Mouse (Mus musculus): ENCODE results near the gene Ubr3. TPM values are rescaled to one million over a fixed set of nuclear protein-coding genes. Genes with fewer than 3 reads are reported as not detected.
"Not testable (repeated sequence)": the region's sequence is repeated elsewhere in the genome, so short reads cannot be mapped to it uniquely, and the experiment has no call there.

Gene Ubr3
- polyA plus RNA-seq, 1 experiment, result 8.0 TPM

GRCm38 (mm10) chr2:69893145-69893544 lies 3.9 kb upstream of the Ubr3 start:
- Histone ChIP-seq H3K4me3 (ENCODE audit: low read depth, low read length) (no peak overlapping the region), H3K27me3 (ENCODE audit: control insufficient read depth, insufficient read depth, low read length) (no peaks in the 10 kb centered on the region), H3K36me3 (ENCODE audit: control insufficient read depth, insufficient read depth, low read length) (no peaks in the 10 kb centered on the region), H3K4me1 (ENCODE audit: control insufficient read depth, insufficient read depth, insufficient read length, low read length) (no peaks in the 10 kb centered on the region), H3K27ac (ENCODE audit: insufficient read depth, low read depth, low read length) (no peak overlapping the region)
- TF ChIP-seq POLR2A (IDR thresholded peaks at IDR 0.05; ENCODE audit: low read depth, low read length), result no peak
- 89% methylated on average over 1 of the region's 1 CpGs for WGBS

- H3K4me1 ChIP-seq (ENCODE audit: control insufficient read depth, insufficient read depth, insufficient read length, low read length), result peaks cover 1% of the 10 kb centered on the region; the same call in 1 of the 2 replicates
- H3K27ac ChIP-seq (ENCODE audit: insufficient read depth, low read depth, low read length), result no peak overlapping the region
- no peaks in the 10 kb centered on the region for H3K27me3 ChIP-seq (ENCODE audit: control insufficient read depth, insufficient read depth, low read length)
- no peaks in the 10 kb centered on the region for H3K36me3 ChIP-seq (ENCODE audit: control insufficient read depth, insufficient read depth, low read length)
- 75% methylated on average over 5 of the region's 5 CpGs for WGBS
- TF ChIP-seq CTCF (IDR thresholded peaks at IDR 0.05; ENCODE audit: extremely low read depth, insufficient read length, insufficient replicate concordance, low read depth, low read length) (no peak), POLR2A (IDR thresholded peaks at IDR 0.05; ENCODE audit: low read depth, low read length) (no peak)
- no peak overlapping the region for H3K4me3 ChIP-seq (ENCODE audit: low read depth, low read length)
Observed at GRCm38 (mm10) chr2:69893891-69894290, 3.2 kb upstream of the Ubr3 start.

GRCm38 (mm10) chr2:69895502-69896223 lies 1.4 kb upstream of the Ubr3 start:
- TF ChIP-seq POLR2A (IDR thresholded peaks at IDR 0.05; ENCODE audit: low read depth, low read length) (no peak), CTCF (IDR thresholded peaks at IDR 0.05; ENCODE audit: extremely low read depth, insufficient read length, insufficient replicate concordance, low read depth, low read length) (peak; percentile 58; the same call in 1 of the 2 replicates)
- Histone ChIP-seq H3K4me1 (ENCODE audit: control insufficient read depth, insufficient read depth, insufficient read length, low read length) (peaks cover 2% of the 10 kb centered on the region; the same call in 1 of the 2 replicates), H3K27me3 (ENCODE audit: control insufficient read depth, insufficient read depth, low read length) (no peaks in the 10 kb centered on the region), H3K27ac (ENCODE audit: insufficient read depth, low read depth, low read length) (no peak overlapping the region), H3K36me3 (ENCODE audit: control insufficient read depth, insufficient read depth, low read length) (peaks cover 2% of the 10 kb centered on the region; the same call in 1 of the 2 replicates), H3K4me3 (ENCODE audit: low read depth, low read length) (no peak overlapping the region)
- 63% methylated on average over 14 of the region's 14 CpGs for WGBS

DNA sequence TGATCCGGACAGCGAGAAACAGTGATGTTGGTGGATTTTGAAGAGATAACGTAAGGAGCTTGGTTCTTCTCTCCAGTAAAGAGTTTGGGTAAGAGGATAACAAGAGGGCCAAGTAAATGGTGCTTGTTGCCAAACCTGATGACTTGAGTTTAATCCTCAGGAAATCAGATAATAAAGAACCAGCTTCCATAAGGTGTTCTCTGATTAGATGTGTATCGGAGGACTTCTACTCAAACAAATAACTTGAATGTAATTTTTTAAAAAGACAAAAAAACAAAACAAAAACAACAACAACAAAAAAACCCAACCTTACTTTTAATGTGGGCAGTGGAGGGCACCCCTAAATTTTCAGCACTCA lies 843 bp upstream of the Ubr3 start:
- no peaks in the 10 kb centered on the region for H3K27me3 ChIP-seq (ENCODE audit: control insufficient read depth, insufficient read depth, low read length)
- peaks cover 2% of the 10 kb centered on the region; the same call in 1 of the 2 replicates for H3K4me1 ChIP-seq (ENCODE audit: control insufficient read depth, insufficient read depth, insufficient read length, low read length)
- peaks cover 2% of the 10 kb centered on the region; the same call in 1 of the 2 replicates for H3K36me3 ChIP-seq (ENCODE audit: control insufficient read depth, insufficient read depth, low read length)
- no peak overlapping the region for H3K4me3 ChIP-seq (ENCODE audit: low read depth, low read length)
- TF ChIP-seq POLR2A (IDR thresholded peaks at IDR 0.05; ENCODE audit: low read depth, low read length), result no peak
- 94% methylated on average over 4 of the region's 4 CpGs for WGBS
- no peak overlapping the region for H3K27ac ChIP-seq (ENCODE audit: insufficient read depth, low read depth, low read length)

- H3K4me3 ChIP-seq (ENCODE audit: low read depth, low read length), result peak overlapping the region; percentile 98
- H3K27me3 ChIP-seq (ENCODE audit: control insufficient read depth, insufficient read depth, low read length), result no peaks in the 10 kb centered on the region
- H3K4me1 ChIP-seq (ENCODE audit: control insufficient read depth, insufficient read depth, insufficient read length, low read length), result peaks cover 2% of the 10 kb centered on the region; the same call in 1 of the 2 replicates
- under 1% methylated on average over 55 of the region's 55 CpGs for WGBS
- H3K36me3 ChIP-seq (ENCODE audit: control insufficient read depth, insufficient read depth, low read length), result peaks cover 2% of the 10 kb centered on the region; the same call in 1 of the 2 replicates
- peak overlapping the region; percentile 27 for H3K27ac ChIP-seq (ENCODE audit: insufficient read depth, low read depth, low read length)
- TF ChIP-seq CTCF (IDR thresholded peaks at IDR 0.05; ENCODE audit: extremely low read depth, insufficient read length, insufficient replicate concordance, low read depth, low read length), result no peak
- peak; percentile 38; the same call in 1 of the 2 replicates for TF ChIP-seq POLR2A (IDR thresholded peaks at IDR 0.05; ENCODE audit: low read depth, low read length)
Observed at GRCm38 (mm10) chr2:69897618-69898575, 851 bp downstream of the Ubr3 start.

DNA sequence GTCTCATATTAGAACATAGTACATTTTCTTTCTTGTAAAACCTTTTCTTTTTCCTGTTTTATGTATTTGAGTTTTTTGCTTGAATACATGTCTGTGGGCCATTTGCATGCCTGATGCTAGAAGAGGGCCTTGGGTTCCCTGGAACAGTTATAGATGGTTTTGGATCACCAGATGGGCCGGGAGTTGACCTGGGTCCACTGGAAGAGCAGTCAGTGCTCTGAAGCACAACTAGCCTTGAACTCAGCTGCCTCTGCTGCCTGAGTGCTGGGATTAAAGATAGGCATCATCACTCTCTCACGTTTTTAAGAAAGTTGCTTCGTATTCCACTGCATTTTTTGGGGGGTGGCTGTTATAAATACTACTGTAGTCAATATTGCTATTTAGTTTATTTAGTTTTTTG lies 6.5 kb downstream of the Ubr3 start:
- Histone ChIP-seq H3K27ac (ENCODE audit: insufficient read depth, low read depth, low read length) (no peak overlapping the region), H3K27me3 (ENCODE audit: control insufficient read depth, insufficient read depth, low read length) (no peaks in the 10 kb centered on the region), H3K4me1 (ENCODE audit: control insufficient read depth, insufficient read depth, insufficient read length, low read length) (peaks cover 2% of the 10 kb centered on the region; the same call in 1 of the 2 replicates), H3K4me3 (ENCODE audit: low read depth, low read length) (no peak overlapping the region), H3K36me3 (ENCODE audit: control insufficient read depth, insufficient read depth, low read length) (peaks cover 2% of the 10 kb centered on the region; the same call in 1 of the 2 replicates)
- 92% methylated on average over 3 of the region's 3 CpGs for WGBS
- TF ChIP-seq CTCF (IDR thresholded peaks at IDR 0.05; ENCODE audit: extremely low read depth, insufficient read length, insufficient replicate concordance, low read depth, low read length), result no peak
- TF ChIP-seq POLR2A (IDR thresholded peaks at IDR 0.05; ENCODE audit: low read depth, low read length), result no peak

DNA sequence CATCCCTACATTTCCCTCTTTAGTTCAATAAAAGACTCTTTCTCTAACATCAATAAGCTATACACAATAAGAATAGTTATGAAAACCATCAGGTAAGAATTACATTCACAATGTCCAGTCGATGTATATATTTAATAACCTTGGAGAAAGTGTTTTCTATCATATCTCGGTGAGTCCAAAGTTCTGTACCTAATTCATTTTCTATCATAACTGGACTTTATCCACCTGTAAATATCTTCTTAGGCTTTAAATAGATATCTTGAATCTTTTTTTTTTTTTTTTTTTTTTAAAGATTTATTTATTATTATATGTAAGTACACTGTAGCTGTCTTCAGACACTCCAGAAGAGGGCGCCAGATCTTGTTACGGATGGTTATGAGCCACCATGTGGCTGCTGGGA lies 10.3 kb downstream of the Ubr3 start:
- H3K4me3 ChIP-seq (ENCODE audit: low read depth, low read length); H3K4me1 ChIP-seq (ENCODE audit: control insufficient read depth, insufficient read depth, insufficient read length, low read length); H3K27me3 ChIP-seq (ENCODE audit: control insufficient read depth, insufficient read depth, low read length); H3K36me3 ChIP-seq (ENCODE audit: control insufficient read depth, insufficient read depth, low read length): not testable (repeated sequence)
- WGBS, result 61% methylated on average over 4 of the region's 4 CpGs
- peak overlapping the region; percentile 41; the same call in 1 of the 2 replicates for H3K27ac ChIP-seq (ENCODE audit: insufficient read depth, low read depth, low read length)

All from small intestine, adult 2 months (tissue).